Mouse (Mus musculus) spleen, adult 2 months (tissue): ENCODE data around the gene Gm13199. TPM values are rescaled to one million over a fixed set of nuclear protein-coding genes. Genes with fewer than 3 reads are reported as not detected.

ENCODE experiments used
- DNase-seq, 2 experiments: peaks; one replicate each; pipeline versions ENCODE4 v3.0.0 to v3.0.0-alpha.2; 2012 to 2021; ENCODE audit warnings: low spot score in 2 of 2, low read depth in 1 of 2
- H3K27ac ChIP-seq: fragments of 200-500 bp; 2 replicates; pipeline ENCODE4 v1.5.1; 2012; ENCODE audit warnings: low read length, inconsistent platforms; ENCODE audit not compliant: insufficient read depth
- H3K27me3 ChIP-seq: fragments of 200-500 bp; 2 replicates; pipeline ENCODE4 v1.6.1; 2012; ENCODE audit warnings: mild to moderate bottlenecking, moderate library complexity, low read length, inconsistent platforms; ENCODE audit not compliant: control insufficient read depth, insufficient read depth
- H3K36me3 ChIP-seq: fragments of 200-500 bp; 2 replicates; pipeline ENCODE4 v1.6.1; 2012; ENCODE audit warnings: mild to moderate bottlenecking, low read length, inconsistent platforms; ENCODE audit not compliant: control insufficient read depth, insufficient read depth
- H3K4me1 ChIP-seq: fragments of 200-500 bp; 2 replicates; pipeline ENCODE4 v1.6.1; 2011; ENCODE audit warnings: inconsistent platforms; ENCODE audit not compliant: control insufficient read depth, insufficient read depth, insufficient read length
- H3K4me3 ChIP-seq: fragments of 200-500 bp; 2 replicates; pipeline ENCODE4 v1.5.1; 2011; ENCODE audit warnings: mild to moderate bottlenecking, inconsistent platforms; ENCODE audit not compliant: insufficient read depth, insufficient read length; ENCODE audit errors: extremely low read depth
- CTCF ChIP-seq: fragments of 200-500 bp; IDR thresholded peaks from 2 replicates; pipeline ENCODE4 v1.5.1; 2011; ENCODE audit warnings: mild to moderate bottlenecking, inconsistent platforms; ENCODE audit not compliant: insufficient read depth, insufficient read length, insufficient replicate concordance; ENCODE audit errors: extremely low read depth
- POLR2A ChIP-seq: fragments of 200-500 bp; IDR thresholded peaks from 2 replicates; pipeline ENCODE4 v1.6.1; 2011; ENCODE audit warnings: low read depth, low read length, inconsistent platforms
- WGBS: fragments of 180-500 bp; shearing (Covaris S2); methylation state at CpG from one replicate; pipeline ENCODE4 v1.1.7; 2018; 5-methylcytosine and 5-hydroxymethylcytosine counted together
- polyA plus RNA-seq: library from polyadenylated mRNA; depleted of rRNA; stranded (reverse); fragments of >200 nt; gene quantifications from 2 replicates; pipeline ENCODE4 v1.2.3, GENCODE M21; 2012

Gene Gm13199
- polyA plus RNA-seq, 1 experiment = 1.3 TPM

- Histone ChIP-seq H3K36me3 (peaks cover 1% of the 10 kb centered on the region; the same call in 1 of the 2 replicates), H3K27ac (no peak overlapping the region), H3K27me3 (no peaks in the 10 kb centered on the region), H3K4me1 (no peaks in the 10 kb centered on the region; the same call in 1 of the 2 replicates), H3K4me3 (no peak overlapping the region)
- TF ChIP-seq POLR2A (no peak), CTCF (no peak)
- DNase-seq = no peak
- 74% methylated on average over 11 of the region's 11 CpGs for WGBS
These were observed 31.6 kb upstream of the Gm13199 start for GRCm38 (mm10) chr2:5894296-5894695.

DNA sequence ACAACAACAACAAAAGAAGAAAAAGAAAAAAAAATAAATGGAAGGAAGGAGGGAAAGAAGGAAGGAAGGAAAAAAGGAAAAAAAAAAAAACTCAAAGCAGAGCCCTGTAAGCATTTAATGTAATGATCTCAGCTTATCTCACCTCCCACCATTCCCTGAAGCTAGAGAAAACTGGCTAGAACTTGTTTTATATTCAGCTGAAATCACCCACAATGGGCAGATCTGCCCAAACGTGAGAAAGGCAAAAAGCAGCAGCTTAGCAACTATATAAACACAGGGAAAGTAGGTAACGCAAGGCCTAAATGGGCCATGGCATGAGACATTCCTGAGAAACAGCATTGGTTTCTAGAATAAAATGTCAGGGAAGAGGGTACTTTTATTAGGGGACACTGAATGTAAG lies 26.7 kb upstream of the Gm13199 start:
- Histone ChIP-seq H3K4me3 (no peak overlapping the region), H3K36me3 (peaks cover 13% of the 10 kb centered on the region; the same call in 1 of the 2 replicates), H3K4me1 (no peaks in the 10 kb centered on the region; the same call in 1 of the 2 replicates), H3K27ac (no peak overlapping the region), H3K27me3 (no peaks in the 10 kb centered on the region)
- DNase-seq = no peak
- no peak for TF ChIP-seq CTCF
- WGBS = 80% methylated on average over 2 of the region's 2 CpGs

DNA sequence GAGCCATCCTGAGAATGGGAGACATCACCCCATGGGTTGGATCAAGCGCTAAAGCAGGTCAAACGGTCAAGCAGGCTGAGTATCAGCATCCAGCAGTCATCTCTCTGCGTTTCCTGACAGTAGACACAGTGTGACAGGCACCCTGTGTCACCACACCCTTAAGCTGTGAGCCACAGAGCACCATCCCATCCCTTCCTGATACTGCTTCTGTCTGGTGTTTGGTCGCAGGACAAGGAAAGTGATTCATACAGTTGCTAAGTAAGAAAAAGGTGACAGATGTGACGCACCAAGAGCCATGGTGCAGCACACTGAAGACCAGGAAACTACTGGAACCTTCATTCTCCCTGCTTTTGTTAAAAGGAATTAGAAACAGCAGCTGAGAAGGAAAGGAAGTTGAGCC lies 26.1 kb upstream of the Gm13199 start:
- DNase-seq = no peak
- no peaks in the 10 kb centered on the region for H3K27me3 ChIP-seq
- H3K4me3 ChIP-seq = no peak overlapping the region
- H3K27ac ChIP-seq = no peak overlapping the region
- H3K36me3 ChIP-seq = peaks cover 13% of the 10 kb centered on the region; the same call in 1 of the 2 replicates
- H3K4me1 ChIP-seq = no peaks in the 10 kb centered on the region; the same call in 1 of the 2 replicates
- 90% methylated on average over 5 of the region's 5 CpGs for WGBS
- TF ChIP-seq POLR2A (no peak), CTCF (no peak)

DNA sequence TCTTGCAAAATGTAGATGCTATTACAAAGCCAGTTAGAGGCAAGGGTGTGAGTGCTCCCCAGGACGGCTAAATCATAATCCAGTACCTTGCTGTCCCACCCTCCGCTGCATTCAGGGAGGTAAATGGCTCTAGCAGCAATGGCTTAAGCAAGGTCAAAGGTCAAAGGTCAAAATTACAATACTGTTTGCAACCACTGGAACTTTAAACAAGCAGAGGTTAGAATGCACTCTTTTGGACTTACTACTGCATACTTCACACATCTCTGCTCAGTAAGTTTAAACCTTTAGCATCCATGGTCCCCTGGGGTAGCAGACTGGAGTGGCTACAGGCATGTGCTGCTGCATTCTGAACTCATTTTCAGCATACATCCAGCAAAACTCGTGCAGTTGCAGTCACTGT lies 14.7 kb upstream of the Gm13199 start:
- TF ChIP-seq POLR2A (no peak), CTCF (no peak)
- Histone ChIP-seq H3K36me3 (peaks cover 6% of the 10 kb centered on the region), H3K4me1 (no peaks in the 10 kb centered on the region), H3K27me3 (no peaks in the 10 kb centered on the region), H3K27ac (no peak overlapping the region), H3K4me3 (no peak overlapping the region)
- whole genome bisulfite sequencing = 87% methylated on average over 3 of the region's 3 CpGs
- DNase-seq = no peak

- no peak overlapping the region for H3K27ac ChIP-seq
- H3K4me1 ChIP-seq = no peaks in the 10 kb centered on the region
- H3K4me3 ChIP-seq = no peak overlapping the region
- peaks cover 6% of the 10 kb centered on the region; the same call in 1 of the 2 replicates for H3K36me3 ChIP-seq
- 95% methylated on average over 5 of the region's 5 CpGs for WGBS
- H3K27me3 ChIP-seq = no peaks in the 10 kb centered on the region
- no peak for TF ChIP-seq POLR2A
- TF ChIP-seq CTCF = no peak
- no peak for DNase-seq
These were observed 7.0 kb upstream of the Gm13199 start for GRCm38 (mm10) chr2:5869746-5870145.

DNA sequence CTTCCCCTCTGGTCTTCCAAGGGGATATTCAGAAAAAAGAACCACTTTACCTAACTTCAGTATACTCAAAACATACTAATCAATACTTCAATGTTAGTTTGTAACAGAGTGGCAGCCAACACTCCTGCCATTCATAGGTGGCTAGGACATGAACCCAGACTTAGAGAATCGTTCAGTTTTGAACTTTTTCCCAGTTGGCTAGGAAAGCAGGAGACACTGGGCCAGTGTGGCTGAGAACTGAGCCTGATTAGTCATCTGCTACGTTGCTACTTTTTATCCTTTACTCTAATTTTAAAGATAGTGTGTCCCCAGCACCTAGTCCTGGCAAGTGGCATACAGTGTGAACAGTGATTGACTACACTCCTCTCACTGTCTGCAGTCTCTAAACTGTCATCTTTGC lies 4.9 kb upstream of the Gm13199 start:
- no peak for DNase-seq
- 92% methylated on average over 2 of the region's 2 CpGs for WGBS
- no peaks in the 10 kb centered on the region for H3K27me3 ChIP-seq
- no peak overlapping the region for H3K27ac ChIP-seq
- H3K4me1 ChIP-seq = no peaks in the 10 kb centered on the region
- peaks cover 5% of the 10 kb centered on the region; the same call in 1 of the 2 replicates for H3K36me3 ChIP-seq
- no peak for TF ChIP-seq CTCF
- no peak overlapping the region for H3K4me3 ChIP-seq

DNA sequence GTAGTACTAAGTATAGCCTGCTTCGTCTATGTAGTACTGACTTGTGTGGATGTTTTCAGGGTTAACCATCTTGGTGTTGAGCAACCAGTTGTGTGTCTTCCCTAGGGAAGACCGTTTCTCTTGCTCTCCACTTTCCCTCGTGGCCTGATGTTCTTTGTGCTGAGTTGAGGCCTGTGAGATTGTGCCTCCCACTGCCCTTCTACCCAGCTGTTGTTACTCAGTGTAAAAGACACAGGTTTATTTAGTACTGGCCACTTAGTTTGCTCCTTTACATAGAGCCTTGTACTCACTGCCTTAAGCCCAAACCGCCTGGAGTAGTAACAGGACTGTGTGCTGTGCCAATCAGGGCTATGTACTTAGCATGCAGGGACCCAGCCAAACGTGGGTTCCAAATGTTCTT lies 10.9 kb downstream of the Gm13199 start:
- H3K27me3 ChIP-seq = no peaks in the 10 kb centered on the region
- H3K27ac ChIP-seq = no peak overlapping the region
- WGBS = 91% methylated on average over 5 of the region's 5 CpGs
- H3K4me1 ChIP-seq = no peaks in the 10 kb centered on the region
- no peak for DNase-seq
- TF ChIP-seq POLR2A (no peak), CTCF (no peak)
- peaks cover 6% of the 10 kb centered on the region for H3K36me3 ChIP-seq
- no peak overlapping the region for H3K4me3 ChIP-seq
